Mouse (Mus musculus) gastrocnemius, postnatal 14 days (tissue): ENCODE data around the gene Omt2b. TPM values are rescaled to one million over a fixed set of nuclear protein-coding genes. Genes with fewer than 3 reads are reported as not detected.
"Not testable (repeated sequence)": the region's sequence is repeated elsewhere in the genome, so short reads cannot be mapped to it uniquely, and the experiment has no call there.

Experiments used
- DNase-seq: peaks from one replicate; pipeline ENCODE4 v3.0.0; 2021; ENCODE audit warnings: mixed read lengths
- intact Hi-C: fragments of 180-260 bp; cut with DNase I; formaldehyde crosslinking; loops from one replicate; pipeline ENCODE4 v1.15.1; 2025; ENCODE audit warnings: low total_unique reads
- total RNA-seq, 2 experiments: library from RNA; stranded (reverse); gene quantifications; 2 replicates each; pipeline ENCODE4 v1.2.3; 2021

Gene Omt2b
- total RNA-seq, 2 experiments from 2014 or later: not detected

DNA sequence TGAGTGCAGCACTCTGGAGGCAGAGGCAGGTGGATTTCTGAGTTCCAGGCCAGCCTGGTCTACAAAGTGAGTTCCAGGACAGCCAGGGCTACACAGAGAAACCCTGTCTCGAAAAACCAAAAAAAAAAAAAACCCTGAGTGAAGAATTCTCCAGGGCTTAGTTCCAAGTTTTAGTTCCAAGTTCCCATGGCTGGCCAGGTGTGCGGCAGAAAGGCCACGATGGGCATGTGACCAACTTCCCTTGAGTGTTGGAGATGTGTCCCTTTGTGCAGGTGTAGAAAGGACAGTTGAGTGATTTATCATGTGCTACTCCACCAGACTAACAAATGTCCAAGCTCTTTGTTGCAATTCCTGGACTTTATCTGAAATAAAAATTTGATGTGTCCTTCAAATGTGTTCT is 21.8 kb downstream of the Omt2b start:
- intact Hi-C loops, DNase-seq: not testable (repeated sequence)

DNA sequence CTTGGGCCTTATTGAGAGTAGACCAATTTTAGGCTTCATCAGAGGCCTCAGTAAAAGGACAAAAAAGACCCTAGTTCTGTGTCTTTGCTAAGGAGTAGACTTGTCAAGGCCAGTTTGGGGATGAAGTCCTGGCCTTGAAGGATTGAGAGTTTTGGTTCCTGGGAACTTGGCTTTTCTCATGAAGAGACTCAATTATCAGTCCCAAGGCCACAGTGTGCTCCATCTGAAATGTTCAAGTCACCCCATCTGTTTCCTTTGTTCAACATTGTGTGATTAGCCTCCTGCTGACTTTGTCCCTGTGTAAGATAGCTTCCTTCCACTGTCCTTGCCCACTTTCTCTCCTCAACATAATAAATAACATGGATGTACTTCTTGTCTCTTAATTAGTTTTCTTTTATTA is 22.6 kb downstream of the Omt2b start:
- DNase-seq, intact Hi-C loops: not testable (repeated sequence)

DNA sequence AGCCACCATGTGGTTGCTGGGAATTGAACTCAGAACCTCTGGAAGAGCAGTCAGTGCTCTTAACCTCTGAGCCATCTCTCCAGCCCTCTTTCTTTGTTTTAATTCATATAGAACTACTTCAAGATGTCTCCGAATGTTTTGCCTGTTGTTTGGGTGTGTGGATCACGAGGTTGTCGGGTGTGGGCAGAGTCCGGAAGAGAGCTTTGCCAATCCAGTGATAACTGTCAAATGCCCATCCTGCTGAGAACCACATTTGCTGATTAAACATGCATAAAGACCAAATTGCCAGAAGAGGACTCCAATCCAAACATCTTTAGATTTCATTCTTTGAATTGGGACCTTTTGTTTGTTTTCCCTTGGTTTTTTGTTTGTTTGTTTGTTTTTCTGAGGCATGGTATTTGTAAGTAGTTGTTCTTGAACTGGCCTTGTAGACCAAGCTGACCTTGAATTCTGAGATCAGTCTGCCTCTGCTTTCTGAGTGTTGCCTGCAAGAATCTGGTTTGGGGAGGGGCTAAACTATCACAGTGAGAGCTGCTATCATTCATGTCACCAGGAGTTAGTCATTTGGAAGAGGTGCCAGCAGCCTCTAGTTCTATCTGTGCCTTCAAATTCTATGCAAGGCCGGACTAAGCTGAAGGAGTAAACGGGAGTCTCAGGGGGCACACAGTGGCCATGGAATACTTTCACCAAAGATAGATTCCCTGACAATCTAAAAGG is 24.3 kb downstream of the Omt2b start:
- DNase-seq: no peak
- intact Hi-C loops: no loop called here

DNA sequence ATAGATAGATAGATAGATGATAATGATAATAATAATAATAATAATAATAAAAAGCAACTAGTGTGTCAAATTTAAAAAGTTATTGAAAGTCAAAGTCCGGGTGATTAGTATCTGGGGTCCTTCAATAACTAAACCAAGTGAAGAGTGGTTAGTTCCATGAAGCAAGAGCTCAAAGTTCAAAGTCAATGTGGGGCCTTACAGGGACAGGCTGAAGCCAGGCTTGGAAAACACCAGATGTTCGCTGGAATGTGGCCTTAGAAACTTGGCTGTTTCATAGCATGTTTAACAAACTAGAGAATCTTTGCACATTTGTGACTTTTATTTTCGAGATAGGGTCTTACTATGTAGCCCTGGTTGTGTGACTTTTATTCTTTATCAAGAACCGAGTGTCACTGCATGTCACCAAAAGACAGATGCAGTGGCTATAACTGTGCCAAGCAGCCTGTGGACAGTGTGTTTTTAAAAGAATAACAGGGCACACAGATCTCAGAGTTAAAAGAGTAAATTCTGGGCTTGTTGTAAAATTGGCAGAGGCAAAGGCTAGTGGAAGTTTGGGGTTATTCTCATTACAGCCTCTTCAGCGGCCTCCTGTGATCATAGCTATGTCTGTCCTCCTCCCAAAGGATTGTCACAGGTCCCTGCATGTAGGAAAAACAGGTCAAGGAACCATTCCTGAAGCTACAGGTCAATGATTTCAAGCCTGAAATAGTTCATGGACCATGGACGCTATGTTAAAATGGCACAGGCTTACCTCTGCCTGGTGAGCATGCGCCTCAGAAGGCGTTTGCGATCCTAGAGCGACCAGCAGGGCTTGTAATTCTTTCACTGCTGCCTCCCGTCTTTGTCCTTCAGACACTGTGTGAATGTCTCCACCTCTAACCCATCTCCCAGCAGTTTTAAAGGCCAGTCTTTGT is 27.5 kb downstream of the Omt2b start:
- no peak for DNase-seq
- intact Hi-C loops: no loop called here

DNA sequence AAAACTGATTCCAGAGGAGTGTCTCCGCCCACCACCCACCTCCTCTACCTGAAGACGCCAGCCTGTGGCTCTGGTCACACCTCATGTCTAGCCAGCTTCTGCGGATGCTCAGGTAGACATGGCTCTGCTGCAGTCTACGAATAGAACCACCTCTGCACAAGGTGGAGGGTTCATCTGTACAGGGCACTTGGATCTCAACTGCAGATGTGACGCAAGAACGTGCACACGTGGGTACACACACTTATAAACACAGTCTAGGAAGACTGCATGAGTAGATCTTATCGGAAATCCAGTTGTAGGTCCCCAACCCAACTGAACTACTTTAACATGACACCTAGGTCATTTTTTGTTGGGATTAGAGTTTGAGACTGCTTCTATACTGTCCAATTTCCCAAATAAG is 28.2 kb downstream of the Omt2b start, which contains the start of gene Gsta2:
Gene Gsta2, minus strand, starts transcription at position 178 of the 400 bp plus-strand sequence.
- intact Hi-C loops: no loop called here
- DNase-seq: no peak

DNA sequence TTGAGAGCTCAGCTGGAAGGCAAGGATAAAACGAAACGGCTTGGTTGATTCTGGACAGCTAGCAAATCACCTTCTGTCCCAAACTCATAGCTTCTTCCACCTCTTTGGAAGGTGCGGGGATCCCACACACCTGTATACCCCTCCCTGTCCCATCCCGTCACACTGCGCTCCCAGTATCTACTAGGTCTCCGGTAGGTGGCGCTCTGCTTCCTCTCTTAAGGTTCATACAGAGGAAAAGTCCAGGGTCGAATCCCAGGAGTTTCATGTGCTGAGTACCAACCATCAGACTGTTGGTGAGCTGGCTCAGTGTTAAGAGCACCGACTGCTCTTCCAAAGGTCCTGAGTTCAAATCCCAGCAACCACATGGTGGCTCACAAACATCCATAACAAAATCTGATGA is 30.7 kb downstream of the Omt2b start:
- DNase-seq: peak; percentile 58
- intact Hi-C loops: no loop called here

DNA sequence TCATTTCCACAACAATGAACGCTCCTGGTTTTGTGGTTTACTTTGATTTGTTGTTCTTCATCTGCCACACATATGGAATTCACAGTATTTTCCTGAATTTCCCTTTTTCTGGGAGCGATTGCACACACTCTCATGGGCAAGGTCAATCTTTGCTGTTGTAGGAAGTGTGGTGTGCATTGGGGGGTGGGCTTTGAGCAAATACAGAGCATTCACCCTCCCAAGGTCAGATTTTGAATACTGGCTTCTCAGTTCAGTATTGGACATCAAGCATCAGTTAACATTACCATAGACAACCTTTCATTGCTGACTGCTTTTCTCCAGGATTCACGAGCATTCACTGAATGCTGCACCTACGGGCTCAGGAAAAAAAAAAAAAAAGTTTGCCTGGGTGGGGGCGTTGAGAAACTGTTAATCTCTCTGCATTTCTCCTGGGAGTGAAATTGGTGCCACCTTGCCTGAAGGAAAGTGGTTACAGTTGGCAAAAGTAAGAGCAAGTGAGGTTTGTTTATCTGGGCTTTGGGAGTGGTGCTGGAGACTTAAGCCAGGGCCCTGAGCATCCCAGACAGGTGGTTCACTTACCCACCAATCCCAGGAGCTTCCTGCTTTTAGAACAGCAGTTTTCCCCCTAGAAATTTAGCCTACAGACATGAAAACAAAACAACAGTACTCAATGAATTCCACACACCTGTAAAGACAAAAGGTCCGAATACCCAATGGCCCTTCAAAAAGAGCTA is 32.5 kb downstream of the Omt2b start:
- intact Hi-C loops: no loop called here
- DNase-seq: no peak

DNA sequence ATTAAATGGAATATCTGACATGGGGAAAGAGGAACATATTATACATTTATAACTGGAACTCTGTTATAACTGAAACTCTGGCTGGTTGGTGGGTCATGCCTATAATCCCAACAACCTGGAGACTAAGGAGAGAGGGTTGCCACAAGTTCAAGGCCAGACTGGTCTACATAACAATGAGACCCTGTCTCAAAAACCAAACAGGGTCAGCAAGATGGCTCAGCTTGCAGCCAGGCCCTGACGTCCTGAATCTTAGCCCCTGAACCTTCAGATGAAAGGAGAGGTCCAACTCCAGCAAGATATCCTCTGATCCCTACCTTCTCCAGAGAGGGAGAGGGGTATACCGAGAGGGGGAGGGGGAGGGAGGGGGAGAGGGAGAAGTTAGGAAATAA is 33.1 kb downstream of the Omt2b start:
- intact Hi-C loops: no loop called here
- DNase-seq: no peak

DNA sequence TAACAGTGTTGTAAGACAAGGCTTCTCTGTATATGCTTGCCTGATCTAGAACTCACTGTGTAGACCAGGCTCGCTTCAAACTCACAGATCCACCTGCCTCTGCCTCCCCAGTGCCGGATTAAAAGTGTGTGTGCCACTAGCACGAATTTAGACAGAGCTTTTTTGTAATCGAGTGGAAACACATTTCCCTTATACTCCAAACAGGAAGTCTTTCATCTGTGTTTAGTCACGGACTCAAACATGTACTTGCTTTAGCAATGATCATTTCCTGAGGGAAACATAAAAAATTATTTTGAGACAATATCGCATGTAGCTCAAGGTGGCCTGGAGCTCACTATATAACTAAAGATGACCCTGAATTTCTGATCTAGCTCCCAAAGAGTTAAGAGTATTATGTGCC is 36.0 kb downstream of the Omt2b start:
- DNase-seq: no peak
- intact Hi-C loops: no loop called here

DNA sequence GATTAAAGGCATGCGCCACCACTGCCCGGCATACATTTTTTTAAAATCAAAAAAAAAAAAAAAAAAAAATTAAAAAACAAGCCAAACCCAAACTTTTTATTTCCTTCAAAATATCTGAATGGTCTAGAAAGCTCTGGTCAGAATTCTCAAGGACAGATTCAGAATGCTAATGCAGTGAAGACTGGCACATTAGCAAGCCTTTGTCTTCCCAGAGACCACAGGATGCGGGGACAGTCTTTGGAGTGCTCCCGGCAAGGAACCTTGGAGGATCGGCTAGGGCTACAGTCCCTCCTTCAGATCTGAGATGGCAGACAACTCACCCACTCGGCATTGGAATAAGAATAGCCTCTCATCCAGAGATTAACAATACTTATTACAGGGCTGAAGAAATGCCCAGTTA is 37.3 kb downstream of the Omt2b start:
- DNase-seq: no peak
- intact Hi-C loops: no loop called here

DNA sequence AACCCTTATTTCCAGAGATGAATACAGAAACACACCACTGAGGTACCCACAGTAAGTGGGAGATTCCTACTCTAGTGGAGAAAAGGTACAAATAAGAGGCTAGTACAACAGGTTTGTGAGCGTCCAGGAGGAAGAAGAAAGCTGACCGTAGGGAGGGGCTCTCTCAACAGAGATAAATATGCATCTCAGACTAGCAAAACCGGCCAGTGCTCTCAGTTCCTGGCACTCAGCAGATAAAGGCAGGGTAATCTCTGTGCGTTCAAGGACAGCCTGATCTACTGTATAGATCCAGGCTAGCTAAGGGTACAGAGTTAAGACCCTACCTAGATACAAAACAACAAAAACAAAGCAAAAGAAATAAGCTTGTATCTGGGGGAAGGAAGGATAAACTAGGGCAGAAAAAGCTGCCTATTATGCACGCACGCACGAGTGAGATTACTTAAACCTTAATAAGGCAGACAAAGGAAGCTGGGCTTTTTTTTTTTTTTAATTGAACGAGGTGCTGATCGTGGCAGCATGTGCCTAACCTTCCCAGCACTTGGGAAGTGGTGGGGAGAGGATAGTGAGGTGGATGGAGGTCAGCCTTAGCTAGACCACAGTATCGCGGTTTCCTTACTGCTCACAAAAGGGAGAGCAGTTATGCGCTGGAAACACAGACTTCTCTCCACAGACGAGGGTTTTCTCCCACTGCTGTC is 38.6 kb downstream of the Omt2b start:
- intact Hi-C loops: no loop called here
- DNase-seq: no peak

DNA sequence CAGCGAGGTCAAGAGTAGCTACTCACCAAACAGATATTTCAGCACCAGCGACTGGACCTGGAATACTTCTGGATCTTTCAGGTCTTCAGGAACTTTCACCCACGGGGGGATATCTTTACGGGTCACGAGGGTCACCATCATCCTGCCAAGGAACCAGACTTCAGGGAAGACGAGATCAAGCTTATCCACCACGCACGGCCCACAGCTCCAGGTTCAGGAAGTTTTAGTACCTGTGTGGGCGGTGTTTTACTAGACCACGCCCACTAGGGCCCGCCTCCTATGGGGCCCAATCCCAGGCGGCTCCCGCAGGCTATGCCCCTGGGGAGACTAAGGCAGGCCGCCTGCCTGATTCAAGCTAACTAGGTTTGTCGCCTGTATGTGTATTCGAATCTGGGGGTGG is 40.6 kb downstream of the Omt2b start, which contains the start of gene Dppa5a:
Gene Dppa5a, minus strand, starts transcription at position 219 of the 400 bp plus-strand sequence.
- intact Hi-C loops, DNase-seq: not testable (repeated sequence)

DNA sequence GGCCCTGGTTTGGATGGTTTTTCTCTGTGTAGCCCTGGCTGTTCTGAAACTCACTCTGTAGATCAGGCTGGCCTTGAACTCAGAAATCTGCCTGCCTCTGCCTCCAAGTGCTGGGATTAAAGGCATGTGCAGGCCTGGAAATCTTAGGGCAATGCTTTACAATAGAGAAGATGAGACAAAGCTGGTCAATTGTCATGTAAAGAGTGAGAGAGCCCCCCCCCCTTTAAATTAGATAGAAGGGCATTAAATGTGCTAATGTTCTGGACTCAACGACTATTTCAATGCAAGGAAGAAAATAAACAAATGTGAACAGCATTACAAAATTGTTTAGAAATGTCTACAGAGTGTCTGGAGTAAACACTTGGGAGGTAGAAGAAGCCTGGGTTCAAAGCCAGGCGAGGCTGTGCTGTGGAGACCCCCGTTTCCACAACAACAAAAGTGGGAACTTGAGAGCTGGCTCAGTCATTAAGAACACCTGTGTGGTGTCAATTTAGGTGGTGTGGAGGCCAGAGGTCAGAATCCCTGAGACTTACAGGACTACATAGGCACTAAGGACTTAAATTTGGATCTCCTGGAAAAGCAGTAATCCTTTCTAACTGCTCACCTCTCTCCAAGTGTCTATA is 41.4 kb downstream of the Omt2b start:
- intact Hi-C loops: no loop called here
- DNase-seq: no peak

DNA sequence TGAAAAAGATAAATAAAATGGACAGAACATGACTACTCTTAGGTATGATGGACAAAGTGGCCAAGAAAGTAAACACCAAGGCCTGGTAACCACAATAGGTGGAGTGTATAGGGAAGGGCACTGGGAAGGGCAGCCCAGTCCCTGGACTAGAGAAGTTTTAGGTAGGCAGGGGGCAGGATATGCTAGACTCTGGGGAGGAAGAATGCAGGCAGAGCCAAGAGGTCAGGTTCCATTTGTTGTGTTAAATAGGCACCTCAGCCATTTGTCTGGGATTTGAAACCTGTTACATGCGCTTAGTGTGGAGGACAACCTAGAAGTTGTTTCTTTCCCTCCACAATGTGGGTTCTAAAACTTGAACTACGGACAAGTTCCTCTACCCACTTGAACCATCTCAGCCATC is 42.0 kb downstream of the Omt2b start:
- DNase-seq: no peak
- intact Hi-C loops: no loop called here

DNA sequence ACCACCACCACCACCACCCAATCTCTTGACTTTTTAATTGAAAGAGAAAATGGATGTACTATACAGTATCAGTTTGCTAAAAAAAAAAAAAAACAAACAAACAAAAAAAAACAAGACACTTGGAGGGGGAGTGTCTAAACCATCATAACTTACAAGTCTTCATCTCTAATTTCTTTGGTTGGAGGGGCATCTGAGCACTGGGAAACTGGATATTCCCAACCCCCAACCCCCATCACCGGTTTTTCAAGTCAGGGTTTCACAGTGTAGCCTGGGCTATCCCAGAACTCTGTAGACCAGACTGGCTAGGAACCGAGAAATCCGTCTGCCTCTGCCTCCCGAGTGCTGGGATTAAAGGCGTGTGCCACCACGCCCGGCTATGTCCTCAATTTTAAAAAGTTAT is 42.4 kb downstream of the Omt2b start:
- intact Hi-C loops: no loop called here

DNA sequence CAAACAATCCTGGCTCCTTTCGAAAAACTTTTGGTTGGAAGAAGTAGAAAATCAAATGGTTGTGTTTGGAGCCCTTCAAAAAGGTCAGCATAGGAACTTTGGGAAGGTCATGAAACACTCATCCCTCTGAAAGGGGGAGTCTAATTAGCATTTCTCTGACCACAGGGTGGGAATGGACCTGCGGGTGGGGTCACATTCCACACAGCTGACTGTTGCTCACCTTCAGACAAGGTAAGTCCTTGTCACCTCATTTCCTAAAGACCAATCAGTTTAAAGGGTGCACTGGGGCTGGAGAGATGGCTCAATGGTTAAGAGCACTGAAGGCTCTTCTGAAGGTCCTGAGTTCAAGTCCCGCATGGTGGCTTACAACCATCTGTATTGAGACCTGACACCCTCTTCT is 44.1 kb downstream of the Omt2b start:
- DNase-seq: no peak
- intact Hi-C loops: no loop called here

More for the DNA sequence above, 42.4 kb downstream of the Omt2b start:
- no peak for DNase-seq

DNA sequence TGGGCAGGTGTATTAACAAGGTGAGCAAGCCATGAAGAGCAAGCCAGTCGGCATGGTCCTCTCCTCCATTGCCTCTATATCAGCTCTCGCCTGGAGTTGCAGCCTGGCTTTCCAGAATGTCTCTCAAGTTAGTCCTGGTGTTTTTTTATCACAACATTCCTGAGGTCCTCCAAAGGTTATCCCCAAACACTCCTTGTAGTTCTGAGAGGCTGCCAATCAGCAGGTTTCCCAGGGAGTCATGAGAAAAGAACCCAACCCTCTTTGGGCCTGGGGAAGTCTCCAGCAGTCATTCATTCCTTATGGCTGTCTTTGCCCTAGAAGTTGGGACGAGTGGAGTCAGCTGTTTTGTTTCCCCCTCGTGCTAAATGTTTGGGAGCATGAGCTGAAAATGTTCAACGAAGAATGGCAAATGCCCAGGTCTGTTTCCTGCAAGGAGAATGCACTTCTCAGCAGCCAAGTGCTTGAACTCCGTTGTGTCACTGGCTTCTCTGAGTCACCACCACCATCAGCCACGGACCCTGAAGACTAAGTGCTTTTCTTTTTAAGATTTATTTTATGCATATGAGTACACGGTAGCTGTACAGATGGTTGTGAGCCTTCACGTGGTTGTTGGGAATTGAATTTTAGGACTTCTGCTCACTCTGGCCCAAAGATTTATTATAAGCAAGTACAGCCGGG is 45.6 kb downstream of the Omt2b start:
- DNase-seq: no peak
- intact Hi-C loops: no loop called here

DNA sequence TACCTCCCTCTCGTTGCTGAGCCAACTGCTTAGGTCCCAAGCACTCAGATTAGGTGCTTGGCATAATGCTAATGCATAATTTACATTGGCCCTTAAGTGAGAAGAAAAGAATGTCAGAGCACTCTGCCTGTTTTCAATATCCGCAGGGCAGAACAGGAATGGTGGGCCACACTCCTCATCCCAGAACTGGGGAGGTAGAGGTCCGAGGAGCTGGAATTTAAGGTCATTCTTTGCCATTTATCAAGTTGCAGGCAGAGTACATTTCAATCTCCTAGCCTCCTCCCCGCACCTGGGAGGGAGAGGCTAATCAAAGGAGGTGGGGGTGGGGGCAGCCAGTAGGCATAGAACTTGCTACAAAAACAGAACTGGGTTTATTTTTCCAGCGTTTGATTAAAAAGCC is 47.0 kb downstream of the Omt2b start:
- intact Hi-C loops: no loop called here
- DNase-seq: no peak
